Mouse (Mus musculus): ENCODE results near the gene Rnase2a. TPM values are rescaled to one million over a fixed set of nuclear protein-coding genes. Genes with fewer than 3 reads are reported as not detected.
"Not testable (repeated sequence)": the region's sequence is repeated elsewhere in the genome, so short reads cannot be mapped to it uniquely, and the experiment has no call there.

Gene Rnase2a
- polyA plus RNA-seq (2016; fragmentation: Nextera tagmentation; extraction: Ambion mirVana) = not detected in 2 replicates

GRCm38 (mm10) chr14:51256041-51256440 lies at the start of gene Rnase2a:
Gene Rnase2a (minus strand): TSS chr14:51256112.
- Histone ChIP-seq H3K4me1 (no peaks in the 10 kb centered on the region), H3K27me3 (no peaks in the 10 kb centered on the region), H3K4me3 (no peak within 1 kb of the TSS), H3K9me3 (no peaks in the 10 kb centered on the region), H3K9ac (no peak within 1 kb of the TSS), H3K4me2 (replicated peaks) (no peak within 1 kb of the TSS), H3K27ac (no peak within 1 kb of the TSS), H3K36me3 (no peaks in the 10 kb centered on the region)
- 94% methylated on average over 3 of the region's 3 CpGs for WGBS
- ATAC-seq (ENCODE audit: insufficient number of reproducible peaks, insufficient read depth, low FRiP score, low TSS enrichment) = no peak

GRCm38 (mm10) chr14:51291505-51291904 lies 35.6 kb upstream of the Rnase2a start:
- 69% methylated on average over 1 of the region's 1 CpGs for WGBS
- H3K4me2 ChIP-seq (replicated peaks) = no peak overlapping the region
- no peak for ATAC-seq (ENCODE audit: insufficient number of reproducible peaks, insufficient read depth, low FRiP score, low TSS enrichment)
- H3K27me3 ChIP-seq = no peaks in the 10 kb centered on the region
- H3K4me1 ChIP-seq = no peaks in the 10 kb centered on the region
- H3K9ac ChIP-seq = no peak overlapping the region
- H3K9me3 ChIP-seq = no peaks in the 10 kb centered on the region
- H3K4me3 ChIP-seq = no peak overlapping the region
- H3K36me3 ChIP-seq = no peaks in the 10 kb centered on the region
- H3K27ac ChIP-seq = no peak overlapping the region

- H3K36me3 ChIP-seq; ATAC-seq (ENCODE audit: insufficient number of reproducible peaks, insufficient read depth, low FRiP score, low TSS enrichment); H3K4me1 ChIP-seq; H3K27ac ChIP-seq; H3K9me3 ChIP-seq; H3K9ac ChIP-seq; H3K27me3 ChIP-seq; H3K4me2 ChIP-seq (replicated peaks); H3K4me3 ChIP-seq: not testable (repeated sequence)
- WGBS = 68% methylated on average over 1 of the region's 1 CpGs
Measured at GRCm38 (mm10) chr14:51278515-51278914, 22.6 kb upstream of the Rnase2a start.

GRCm38 (mm10) chr14:51268677-51269076 lies 12.8 kb upstream of the Rnase2a start:
- H3K4me3 ChIP-seq = no peak overlapping the region
- no peak for ATAC-seq (ENCODE audit: insufficient number of reproducible peaks, insufficient read depth, low FRiP score, low TSS enrichment)
- WGBS = 67% methylated on average over 1 of the region's 1 CpGs

GRCm38 (mm10) chr14:51266113-51266512 lies 10.2 kb upstream of the Rnase2a start:
- Histone ChIP-seq H3K4me3 (no peak overlapping the region), H3K36me3 (no peaks in the 10 kb centered on the region), H3K27me3 (no peaks in the 10 kb centered on the region), H3K4me1 (no peaks in the 10 kb centered on the region), H3K9me3 (no peaks in the 10 kb centered on the region), H3K4me2 (replicated peaks) (peak overlapping the region; percentile 31), H3K27ac (no peak overlapping the region), H3K9ac (no peak overlapping the region)
- ATAC-seq (ENCODE audit: insufficient number of reproducible peaks, insufficient read depth, low FRiP score, low TSS enrichment) = peak; percentile 84; the same call in 1 of the 2 replicates
- 7% methylated on average over 9 of the region's 9 CpGs for WGBS

More at GRCm38 (mm10) chr14:51268677-51269076, 12.8 kb upstream of the Rnase2a start:
- no peak overlapping the region for H3K4me2 ChIP-seq (replicated peaks)
- no peak overlapping the region for H3K27ac ChIP-seq
- no peak overlapping the region for H3K9ac ChIP-seq
- no peaks in the 10 kb centered on the region for H3K27me3 ChIP-seq
- no peaks in the 10 kb centered on the region for H3K9me3 ChIP-seq
- H3K36me3 ChIP-seq = no peaks in the 10 kb centered on the region
- no peaks in the 10 kb centered on the region for H3K4me1 ChIP-seq

GRCm38 (mm10) chr14:51265667-51266066 lies 9.8 kb upstream of the Rnase2a start:
- 62% methylated on average over 4 of the region's 4 CpGs for WGBS
- Histone ChIP-seq H3K4me3 (no peak overlapping the region), H3K36me3 (no peaks in the 10 kb centered on the region), H3K9me3 (no peaks in the 10 kb centered on the region), H3K4me1 (no peaks in the 10 kb centered on the region), H3K27ac (no peak overlapping the region), H3K27me3 (no peaks in the 10 kb centered on the region), H3K9ac (no peak overlapping the region), H3K4me2 (replicated peaks) (peak overlapping the region; percentile 31)
- no peak for ATAC-seq (ENCODE audit: insufficient number of reproducible peaks, insufficient read depth, low FRiP score, low TSS enrichment)

GRCm38 (mm10) chr14:51262397-51262796 lies 6.5 kb upstream of the Rnase2a start:
- Histone ChIP-seq H3K9me3 (no peaks in the 10 kb centered on the region), H3K4me1 (no peaks in the 10 kb centered on the region), H3K4me2 (replicated peaks) (no peak overlapping the region), H3K27me3 (no peaks in the 10 kb centered on the region), H3K36me3 (no peaks in the 10 kb centered on the region), H3K9ac (no peak overlapping the region), H3K4me3 (no peak overlapping the region), H3K27ac (no peak overlapping the region)
- ATAC-seq (ENCODE audit: insufficient number of reproducible peaks, insufficient read depth, low FRiP score, low TSS enrichment) = no peak

GRCm38 (mm10) chr14:51259741-51260140 lies 3.8 kb upstream of the Rnase2a start:
- no peak for ATAC-seq (ENCODE audit: insufficient number of reproducible peaks, insufficient read depth, low FRiP score, low TSS enrichment)
- Histone ChIP-seq H3K27ac (no peak overlapping the region), H3K9ac (no peak overlapping the region), H3K4me2 (replicated peaks) (no peak overlapping the region), H3K9me3 (no peaks in the 10 kb centered on the region), H3K4me1 (no peaks in the 10 kb centered on the region), H3K27me3 (no peaks in the 10 kb centered on the region), H3K36me3 (no peaks in the 10 kb centered on the region), H3K4me3 (no peak overlapping the region)
- WGBS = 87% methylated on average over 7 of the region's 7 CpGs

GRCm38 (mm10) chr14:51253569-51253968 lies 2.3 kb downstream of the Rnase2a start:
- ATAC-seq (ENCODE audit: insufficient number of reproducible peaks, insufficient read depth, low FRiP score, low TSS enrichment) = no peak
- no peak overlapping the region for H3K27ac ChIP-seq
- no peak overlapping the region for H3K4me3 ChIP-seq
- H3K27me3 ChIP-seq = no peaks in the 10 kb centered on the region
- H3K9ac ChIP-seq = no peak overlapping the region
- no peaks in the 10 kb centered on the region for H3K9me3 ChIP-seq
- H3K36me3 ChIP-seq = no peaks in the 10 kb centered on the region
- H3K4me2 ChIP-seq (replicated peaks) = no peak overlapping the region
- no peaks in the 10 kb centered on the region for H3K4me1 ChIP-seq
- 86% methylated on average over 1 of the region's 1 CpGs for WGBS

- H3K36me3 ChIP-seq; H3K27ac ChIP-seq; H3K4me3 ChIP-seq; H3K27me3 ChIP-seq; H3K9ac ChIP-seq; H3K9me3 ChIP-seq; ATAC-seq (ENCODE audit: insufficient number of reproducible peaks, insufficient read depth, low FRiP score, low TSS enrichment); H3K4me1 ChIP-seq; H3K4me2 ChIP-seq (replicated peaks): not testable (repeated sequence)
Measured at GRCm38 (mm10) chr14:51252206-51252605, 3.7 kb downstream of the Rnase2a start.

- H3K27me3 ChIP-seq = no peaks in the 10 kb centered on the region
- no peak overlapping the region for H3K9ac ChIP-seq
- no peak overlapping the region for H3K4me3 ChIP-seq
- H3K9me3 ChIP-seq = no peaks in the 10 kb centered on the region
- no peaks in the 10 kb centered on the region for H3K36me3 ChIP-seq
- H3K27ac ChIP-seq = no peak overlapping the region
- no peak overlapping the region for H3K4me2 ChIP-seq (replicated peaks)
- ATAC-seq (ENCODE audit: insufficient number of reproducible peaks, insufficient read depth, low FRiP score, low TSS enrichment) = no peak
- H3K4me1 ChIP-seq = no peaks in the 10 kb centered on the region
- 63% methylated on average over 3 of the region's 3 CpGs for WGBS
Measured at GRCm38 (mm10) chr14:51250348-51250747, 5.6 kb downstream of the Rnase2a start.

- ATAC-seq (ENCODE audit: insufficient number of reproducible peaks, insufficient read depth, low FRiP score, low TSS enrichment) = no peak
- Histone ChIP-seq H3K27me3 (no peaks in the 10 kb centered on the region), H3K4me3 (no peak overlapping the region), H3K9me3 (no peaks in the 10 kb centered on the region), H3K9ac (no peak overlapping the region), H3K4me2 (replicated peaks) (no peak overlapping the region), H3K4me1 (no peaks in the 10 kb centered on the region), H3K27ac (no peak overlapping the region), H3K36me3 (no peaks in the 10 kb centered on the region)
- WGBS = 76% methylated on average over 1 of the region's 1 CpGs
Measured at GRCm38 (mm10) chr14:51247736-51248135, 8.2 kb downstream of the Rnase2a start.

- no peaks in the 10 kb centered on the region for H3K9me3 ChIP-seq
- H3K27me3 ChIP-seq = no peaks in the 10 kb centered on the region
- H3K36me3 ChIP-seq = no peaks in the 10 kb centered on the region
- H3K4me1 ChIP-seq = no peaks in the 10 kb centered on the region
- ATAC-seq (ENCODE audit: insufficient number of reproducible peaks, insufficient read depth, low FRiP score, low TSS enrichment) = no peak
- no peak overlapping the region for H3K27ac ChIP-seq
- no peak overlapping the region for H3K4me2 ChIP-seq (replicated peaks)
- no peak overlapping the region for H3K9ac ChIP-seq
- H3K4me3 ChIP-seq = no peak overlapping the region
Measured at GRCm38 (mm10) chr14:51240899-51241298, 15.0 kb downstream of the Rnase2a start.
